Mouse (Mus musculus) intestine, embryonic 15.5 days (tissue): Measurements from ENCODE around the gene Ehmt2. TPM values are rescaled to one million over a fixed set of nuclear protein-coding genes. Genes with fewer than 3 reads are reported as not detected.

ENCODE experiments used
- ATAC-seq: fragments of 200-750 bp; cut with Nextera tagmentation; 2 replicates; pipeline ENCODE4 v1.8.0; 2017; ENCODE audit warnings: moderate TSS enrichment, moderate library complexity
- H3K27ac ChIP-seq: fragments of 300-500 bp; sonication (generic); 2 replicates; pipeline ENCODE4 v1.5.1; 2015; ENCODE audit warnings: mild to moderate bottlenecking, inconsistent platforms
- H3K27me3 ChIP-seq: fragments of 300-500 bp; sonication (generic); replicated peaks from 2 replicates; pipeline ENCODE4 v1.6.1; 2015; ENCODE audit warnings: inconsistent platforms
- H3K36me3 ChIP-seq: fragments of 300-500 bp; sonication (generic); 2 replicates; pipeline ENCODE4 v1.6.1; 2015; ENCODE audit warnings: inconsistent platforms
- H3K4me1 ChIP-seq: fragments of 300-500 bp; sonication (generic); replicated peaks from 2 replicates; pipeline ENCODE4 v1.6.1; 2015; ENCODE audit warnings: inconsistent platforms
- H3K4me2 ChIP-seq: fragments of 300-500 bp; sonication (generic); replicated peaks from 2 replicates; pipeline ENCODE4 v1.6.1; 2015; ENCODE audit warnings: mild to moderate bottlenecking, inconsistent platforms
- H3K4me3 ChIP-seq: fragments of 300-500 bp; sonication (generic); replicated peaks from 2 replicates; pipeline ENCODE4 v1.5.1; 2015; ENCODE audit warnings: inconsistent platforms
- H3K9ac ChIP-seq: fragments of 300-500 bp; sonication (generic); 2 replicates; pipeline ENCODE4 v1.6.1; 2015; ENCODE audit warnings: inconsistent platforms
- H3K9me3 ChIP-seq: fragments of 300-500 bp; sonication (generic); 2 replicates; pipeline ENCODE4 v1.6.1; 2016; ENCODE audit warnings: inconsistent platforms
- WGBS: fragments of 180-500 bp; shearing (Covaris S2); methylation state at CpG from one replicate; pipeline ENCODE4 v1.1.7; 2015; 5-methylcytosine and 5-hydroxymethylcytosine counted together
- polyA plus RNA-seq: library from polyadenylated mRNA; unstranded; fragments of >200 nt; fragmentation: Nextera tagmentation; extraction: Ambion mirVana; gene quantifications from 2 replicates; pipeline ENCODE4 v1.2.1, GENCODE M21; 2015

Ehmt2 gene
- 61.2 and 67.6 TPM in 2 replicates for polyA plus RNA-seq

- H3K9me3 ChIP-seq, result no peaks in the 10 kb centered on the region
- peak within 1 kb of the TSS; percentile 94 for H3K9ac ChIP-seq
- peak within 1 kb of the TSS; percentile 97 for H3K4me3 ChIP-seq
- under 1% methylated on average over 35 of the region's 44 CpGs for WGBS
- H3K4me2 ChIP-seq, result peak within 1 kb of the TSS; percentile 76
- H3K27me3 ChIP-seq, result no peaks in the 10 kb centered on the region
- peaks cover 26% of the 10 kb centered on the region for H3K4me1 ChIP-seq
- H3K36me3 ChIP-seq, result peaks cover 17% of the 10 kb centered on the region
- H3K27ac ChIP-seq, result peak within 1 kb of the TSS; percentile 96
- peak; percentile 57 for ATAC-seq
Measured at GRCm38 (mm10) chr17:34898160-34898586, at the start of gene Ehmt2, which contains the start of gene C2. Gene Ehmt2, plus strand, starts transcription at chr17:34898469. Gene C2, minus strand, starts transcription at chr17:34898265.

- H3K4me3 ChIP-seq, result peak within 1 kb of the TSS; percentile 72
- ATAC-seq, result peak; percentile 98
- peaks cover 45% of the 10 kb centered on the region for H3K36me3 ChIP-seq
- peak within 1 kb of the TSS; percentile 73 for H3K9ac ChIP-seq
- H3K27me3 ChIP-seq, result no peaks in the 10 kb centered on the region
- H3K4me1 ChIP-seq, result peaks cover 17% of the 10 kb centered on the region
- H3K27ac ChIP-seq, result peak within 1 kb of the TSS; percentile 73; the same call in 1 of the 2 replicates
- H3K4me2 ChIP-seq, result peak within 1 kb of the TSS; percentile 79
- WGBS, result under 1% methylated on average over 65 of the region's 65 CpGs
- H3K9me3 ChIP-seq, result no peaks in the 10 kb centered on the region
Measured at GRCm38 (mm10) chr17:34849722-34850516, 48.4 kb upstream of the Ehmt2 start, which contains the start of the genes Skiv2l and Nelfe. Gene Skiv2l, minus strand, starts transcription at chr17:34850210. Gene Nelfe, plus strand, starts transcription at chr17:34850391.

GRCm38 (mm10) chr17:34850517-34851125 lies 47.6 kb upstream of the Ehmt2 start:
- H3K27ac ChIP-seq, result peak overlapping the region; percentile 73; the same call in 1 of the 2 replicates
- peak; percentile 78 for ATAC-seq

GRCm38 (mm10) chr17:34853511-34853910 lies 44.8 kb upstream of the Ehmt2 start:
- Histone ChIP-seq H3K36me3 (peaks cover 33% of the 10 kb centered on the region), H3K27me3 (no peaks in the 10 kb centered on the region), H3K4me3 (no peak overlapping the region), H3K9me3 (no peaks in the 10 kb centered on the region), H3K4me1 (peaks cover 17% of the 10 kb centered on the region), H3K4me2 (no peak overlapping the region), H3K9ac (peak overlapping the region; percentile 8; the same call in 1 of the 2 replicates), H3K27ac (no peak overlapping the region)
- no peak for ATAC-seq
- 69% methylated on average over 8 of the region's 8 CpGs for WGBS

More at GRCm38 (mm10) chr17:34850517-34851125, 47.6 kb upstream of the Ehmt2 start:
- Histone ChIP-seq H3K27me3 (no peaks in the 10 kb centered on the region), H3K4me3 (peak overlapping the region; percentile 72), H3K36me3 (peaks cover 42% of the 10 kb centered on the region), H3K9me3 (no peaks in the 10 kb centered on the region), H3K9ac (peak overlapping the region; percentile 73), H3K4me1 (peaks cover 17% of the 10 kb centered on the region), H3K4me2 (peak overlapping the region; percentile 76)
- 1% methylated on average over 25 of the region's 25 CpGs for WGBS

- Histone ChIP-seq H3K9ac (no peak overlapping the region), H3K36me3 (peaks cover 33% of the 10 kb centered on the region), H3K9me3 (no peaks in the 10 kb centered on the region), H3K4me1 (peaks cover 11% of the 10 kb centered on the region), H3K4me3 (no peak overlapping the region), H3K27ac (no peak overlapping the region), H3K4me2 (no peak overlapping the region), H3K27me3 (no peaks in the 10 kb centered on the region)
- 72% methylated on average over 3 of the region's 3 CpGs for WGBS
- ATAC-seq, result no peak
Measured at GRCm38 (mm10) chr17:34854761-34855160, 43.5 kb upstream of the Ehmt2 start.

- 30% methylated on average over 3 of the region's 3 CpGs for WGBS
- H3K36me3 ChIP-seq, result peaks cover 33% of the 10 kb centered on the region
- H3K27me3 ChIP-seq, result no peaks in the 10 kb centered on the region
Measured at GRCm38 (mm10) chr17:34855825-34856224, 42.4 kb upstream of the Ehmt2 start.

GRCm38 (mm10) chr17:34858670-34859069 lies 39.6 kb upstream of the Ehmt2 start:
- no peak for ATAC-seq
- no peaks in the 10 kb centered on the region for H3K9me3 ChIP-seq
- no peak overlapping the region for H3K27ac ChIP-seq
- H3K4me1 ChIP-seq, result no peaks in the 10 kb centered on the region; the same call in 1 of the 2 replicates
- no peak overlapping the region for H3K9ac ChIP-seq
- H3K27me3 ChIP-seq, result no peaks in the 10 kb centered on the region
- peaks cover 22% of the 10 kb centered on the region for H3K36me3 ChIP-seq
- WGBS, result 75% methylated on average over 4 of the region's 4 CpGs
- H3K4me2 ChIP-seq, result no peak overlapping the region
- H3K4me3 ChIP-seq, result no peak overlapping the region

More at GRCm38 (mm10) chr17:34855825-34856224, 42.4 kb upstream of the Ehmt2 start:
- ATAC-seq, result peak; percentile 32; the same call in 1 of the 2 replicates
- Histone ChIP-seq H3K9me3 (no peaks in the 10 kb centered on the region), H3K27ac (no peak overlapping the region), H3K4me3 (no peak overlapping the region), H3K9ac (no peak overlapping the region; the same call in 1 of the 2 replicates), H3K4me2 (no peak overlapping the region), H3K4me1 (peaks cover 9% of the 10 kb centered on the region)

- Histone ChIP-seq H3K4me3 (no peak overlapping the region), H3K36me3 (peaks cover 10% of the 10 kb centered on the region), H3K27me3 (no peaks in the 10 kb centered on the region), H3K9me3 (no peaks in the 10 kb centered on the region), H3K27ac (no peak overlapping the region), H3K4me1 (no peaks in the 10 kb centered on the region; the same call in 1 of the 2 replicates), H3K9ac (no peak overlapping the region), H3K4me2 (peak overlapping the region; percentile 53)
- 76% methylated on average over 9 of the region's 9 CpGs for WGBS
- no peak for ATAC-seq
Measured at GRCm38 (mm10) chr17:34860514-34860913, 37.8 kb upstream of the Ehmt2 start.

GRCm38 (mm10) chr17:34861704-34862415 lies 36.4 kb upstream of the Ehmt2 start:
- no peaks in the 10 kb centered on the region for H3K9me3 ChIP-seq
- H3K4me2 ChIP-seq, result peak overlapping the region; percentile 53
- peak; percentile 79 for ATAC-seq
- H3K4me3 ChIP-seq, result peak overlapping the region; percentile 23
- no peaks in the 10 kb centered on the region for H3K27me3 ChIP-seq
- peaks cover under 1% of the 10 kb centered on the region; the same call in 1 of the 2 replicates for H3K36me3 ChIP-seq
- 53% methylated on average over 13 of the region's 13 CpGs for WGBS
- H3K9ac ChIP-seq, result peak overlapping the region; percentile 24; the same call in 1 of the 2 replicates
- H3K27ac ChIP-seq, result peak overlapping the region; percentile 79
- H3K4me1 ChIP-seq, result no peaks in the 10 kb centered on the region; the same call in 1 of the 2 replicates

- Histone ChIP-seq H3K9ac (peak within 1 kb of the TSS; percentile 24; the same call in 1 of the 2 replicates), H3K4me2 (peak within 1 kb of the TSS; percentile 53), H3K36me3 (no peaks in the 10 kb centered on the region), H3K27ac (peak within 1 kb of the TSS; percentile 79), H3K4me1 (no peaks in the 10 kb centered on the region; the same call in 1 of the 2 replicates), H3K27me3 (no peaks in the 10 kb centered on the region), H3K9me3 (no peaks in the 10 kb centered on the region), H3K4me3 (peak within 1 kb of the TSS; percentile 23)
- 34% methylated on average over 8 of the region's 8 CpGs for WGBS
- ATAC-seq, result peak; percentile 80
Measured at GRCm38 (mm10) chr17:34862416-34863081, 35.7 kb upstream of the Ehmt2 start, which contains the start of gene Cfb. Gene Cfb, minus strand, starts transcription at chr17:34862518.

GRCm38 (mm10) chr17:34865981-34866380 lies 32.3 kb upstream of the Ehmt2 start:
- no peak overlapping the region for H3K4me3 ChIP-seq
- no peaks in the 10 kb centered on the region for H3K27me3 ChIP-seq
- no peaks in the 10 kb centered on the region; the same call in 1 of the 2 replicates for H3K4me1 ChIP-seq
- no peak overlapping the region for H3K27ac ChIP-seq
- 48% methylated on average over 7 of the region's 7 CpGs for WGBS
- no peak overlapping the region for H3K9ac ChIP-seq
- no peaks in the 10 kb centered on the region for H3K9me3 ChIP-seq
- ATAC-seq, result no peak
- no peak overlapping the region for H3K4me2 ChIP-seq
- no peaks in the 10 kb centered on the region for H3K36me3 ChIP-seq
